Mouse (Mus musculus) left cerebral cortex, postnatal 36 days (tissue): ENCODE data around the gene Gal3st3. TPM values are rescaled to one million over a fixed set of nuclear protein-coding genes. Genes with fewer than 3 reads are reported as not detected.

Source experiments
- DNase-seq, 2 experiments: peaks; one replicate each; pipeline ENCODE4 v3.0.0; 2021 to 2022; ENCODE audit warnings: low spot score in 2 of 2, mixed read lengths in 1 of 2
- intact Hi-C: fragments of 180-260 bp; cut with DNase I; formaldehyde crosslinking; loops from one replicate; pipeline ENCODE4 v1.15.1; 2025
- total RNA-seq, 2 experiments: library from RNA; stranded (reverse); gene quantifications; 2 replicates each; pipeline ENCODE4 v1.2.3; 2021

The Gal3st3 gene
- 10 to 100 TPM; 78.9 to 87.4 TPM for total RNA-seq

DNA sequence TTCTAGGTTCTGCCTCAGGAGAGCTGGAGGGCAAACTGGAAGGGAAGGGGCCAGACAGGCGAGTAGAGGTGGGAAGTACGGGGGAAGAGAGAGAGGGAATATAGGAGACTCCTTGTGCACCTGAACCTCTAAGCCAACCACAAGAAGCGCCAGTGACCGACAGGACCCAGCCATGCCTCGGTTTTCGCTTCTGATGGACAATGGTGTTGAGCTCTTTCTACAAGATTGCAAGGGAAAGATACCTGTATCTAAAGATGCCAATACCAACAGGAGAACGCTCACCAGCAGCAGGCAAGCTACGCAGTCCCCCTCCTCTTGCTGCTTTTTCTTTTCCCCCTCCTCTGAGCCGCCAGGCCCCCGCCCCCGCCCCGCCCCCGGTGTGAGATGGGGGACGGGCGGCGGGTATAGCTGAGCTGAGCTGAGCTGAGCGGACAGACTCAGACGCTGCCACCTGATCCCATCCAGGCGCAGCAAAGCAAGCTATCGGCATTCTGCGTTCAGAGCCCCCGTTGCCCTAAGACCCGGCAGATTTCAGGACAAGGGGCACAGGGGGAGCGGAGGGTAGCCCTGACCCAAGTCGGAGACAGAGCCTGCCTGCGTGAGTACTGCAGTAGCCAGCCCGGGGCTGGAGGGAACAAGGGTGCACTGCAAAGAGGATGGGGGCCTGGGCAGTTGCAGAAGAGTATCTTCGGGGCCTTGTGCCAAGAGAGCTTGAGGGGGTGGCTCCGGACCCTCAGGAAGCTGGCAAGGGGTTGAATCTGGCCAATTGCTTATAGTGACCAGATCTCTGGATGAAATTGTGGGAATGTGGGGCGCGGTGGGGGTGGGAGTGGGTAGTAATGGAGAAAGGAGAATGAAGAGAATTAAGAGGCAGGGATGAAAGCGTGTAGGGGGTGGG is at the start of gene Gal3st3:
TSS of gene Gal3st3 (plus strand) at position 429 of the 898 bp plus-strand sequence.
- intact Hi-C loops, result loop anchor here (2.0 to 5.0 kb wide), 2 partner anchors 19 to 69 kb away; partner anchors contain the start of genes Banf1 and Eif1ad
- DNase-seq, result peak; percentile 66 to 77

DNA sequence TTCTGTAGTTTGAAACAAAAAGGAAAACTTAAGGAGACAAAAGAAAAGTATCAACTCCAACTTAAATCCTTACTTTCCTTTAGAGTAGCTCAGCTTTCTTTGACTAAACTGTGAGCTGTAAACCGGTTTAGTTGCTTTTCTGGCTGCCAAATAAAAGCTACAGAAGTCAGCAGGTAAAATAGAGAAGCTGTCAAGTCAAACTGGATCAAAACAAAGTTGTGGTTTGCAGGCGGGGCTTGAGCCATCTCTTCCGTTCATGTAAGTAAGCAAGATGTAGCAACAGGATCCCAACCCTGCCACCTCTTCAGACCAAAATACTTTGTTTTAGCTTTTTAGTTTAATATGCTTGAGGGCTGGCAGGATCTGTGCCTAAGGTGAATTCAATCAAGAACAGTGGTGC is 41.0 kb upstream of the Gal3st3 start:
- intact Hi-C loops, result no loop called here
- DNase-seq, result no peak

DNA sequence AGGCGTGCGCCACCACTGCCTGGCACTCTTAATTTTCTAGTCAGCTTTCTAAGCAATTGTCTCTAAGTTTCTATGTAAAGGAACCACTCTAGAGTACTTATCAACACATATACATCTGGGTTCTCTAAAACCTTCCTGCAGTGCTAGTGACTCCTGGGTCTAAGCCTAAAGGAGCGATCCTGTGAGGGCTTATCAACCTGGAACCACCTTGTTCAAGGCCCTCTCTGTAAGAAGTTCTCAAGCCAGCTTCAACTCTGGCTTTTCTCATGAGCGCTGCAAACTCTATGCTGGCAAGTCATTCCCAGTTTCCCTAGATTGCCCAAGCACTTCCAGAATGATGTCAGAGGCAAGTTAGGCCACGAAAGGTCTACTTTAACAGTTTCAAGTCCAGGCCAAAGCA is 31.1 kb upstream of the Gal3st3 start:
- DNase-seq, result no peak
- intact Hi-C loops, result no loop called here

DNA sequence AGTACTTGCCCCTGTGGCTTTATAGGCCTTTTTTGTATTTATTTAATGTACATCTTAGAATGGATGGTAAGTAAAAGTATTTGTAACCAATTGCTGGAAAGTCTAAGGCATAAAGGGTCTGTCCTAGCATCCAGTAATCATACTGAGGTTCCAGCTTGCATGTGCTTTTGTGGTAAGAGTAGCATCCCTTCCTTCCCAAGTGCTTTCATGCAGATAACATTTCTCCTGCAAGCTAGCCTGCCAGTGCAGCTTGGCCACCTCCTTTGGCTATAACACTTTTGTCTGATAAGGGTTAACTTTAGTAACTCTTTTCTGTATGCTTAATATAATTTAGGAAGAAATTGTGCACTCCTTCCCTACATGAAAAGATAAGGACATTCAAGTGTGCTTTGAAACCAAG is 30.1 kb upstream of the Gal3st3 start:
- DNase-seq, result no peak
- intact Hi-C loops, result no loop called here

DNA sequence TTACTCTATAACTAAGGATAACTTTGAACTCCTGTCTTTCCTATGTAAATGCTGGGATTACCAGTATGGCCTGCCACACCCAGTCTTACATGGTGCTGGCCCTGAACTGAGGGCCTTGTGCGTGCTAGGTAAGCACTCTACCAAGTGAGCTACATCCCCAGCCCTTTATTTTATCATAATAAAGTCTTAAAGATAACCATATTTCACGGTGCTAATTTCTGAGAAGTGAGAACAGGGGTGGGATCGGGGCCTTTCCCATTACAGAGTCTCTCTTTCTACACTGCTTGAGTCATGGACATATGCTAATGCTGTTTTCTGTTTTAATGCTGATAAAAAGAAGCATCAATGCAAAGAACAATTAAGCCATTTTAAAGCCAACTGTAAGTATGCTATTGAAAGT is 29.3 kb upstream of the Gal3st3 start:
- DNase-seq, result no peak
- intact Hi-C loops, result no loop called here

DNA sequence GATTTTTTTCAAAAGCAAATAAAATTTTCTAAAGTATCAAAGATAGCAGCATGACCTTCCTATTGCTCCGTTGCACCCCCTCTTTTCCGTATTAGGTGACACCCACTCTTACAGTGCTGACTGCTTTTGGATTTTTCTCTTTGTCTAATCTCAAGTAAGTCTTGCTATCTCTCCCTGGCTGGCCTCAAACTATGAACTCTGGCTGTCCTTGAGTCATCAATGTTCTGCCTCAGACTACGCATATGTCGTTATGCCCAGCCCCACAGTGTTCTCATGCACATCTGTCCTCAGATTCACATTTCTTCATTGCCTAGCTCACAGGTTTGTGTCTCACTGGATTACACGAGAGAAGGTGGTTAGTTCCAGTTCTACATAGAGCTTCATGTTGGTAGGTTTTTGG is 28.7 kb upstream of the Gal3st3 start:
- no peak for DNase-seq
- intact Hi-C loops, result no loop called here

DNA sequence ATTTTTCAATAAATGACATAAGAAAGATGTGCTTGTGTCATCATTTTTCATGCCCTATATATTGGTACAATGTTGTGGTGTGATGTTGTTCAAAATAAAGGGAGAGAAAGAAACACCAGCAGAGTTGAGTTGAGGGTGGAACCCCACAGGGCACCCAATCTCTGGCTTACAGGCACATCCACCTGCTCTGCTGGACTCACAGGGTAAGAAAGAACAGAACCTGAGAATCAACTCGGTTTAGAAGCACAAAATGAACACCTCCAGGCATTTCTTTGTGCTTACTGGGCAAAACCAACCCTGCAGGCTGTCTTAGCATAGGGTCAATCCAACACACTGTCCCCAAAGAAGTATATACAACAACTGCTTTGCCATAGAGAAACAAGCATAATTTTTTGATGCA is 26.7 kb upstream of the Gal3st3 start:
- DNase-seq, result no peak
- intact Hi-C loops, result loop anchor here (5.0 kb wide), 2 partner anchors 69 to 119 kb away; no protein-coding TSS in a partner anchor

DNA sequence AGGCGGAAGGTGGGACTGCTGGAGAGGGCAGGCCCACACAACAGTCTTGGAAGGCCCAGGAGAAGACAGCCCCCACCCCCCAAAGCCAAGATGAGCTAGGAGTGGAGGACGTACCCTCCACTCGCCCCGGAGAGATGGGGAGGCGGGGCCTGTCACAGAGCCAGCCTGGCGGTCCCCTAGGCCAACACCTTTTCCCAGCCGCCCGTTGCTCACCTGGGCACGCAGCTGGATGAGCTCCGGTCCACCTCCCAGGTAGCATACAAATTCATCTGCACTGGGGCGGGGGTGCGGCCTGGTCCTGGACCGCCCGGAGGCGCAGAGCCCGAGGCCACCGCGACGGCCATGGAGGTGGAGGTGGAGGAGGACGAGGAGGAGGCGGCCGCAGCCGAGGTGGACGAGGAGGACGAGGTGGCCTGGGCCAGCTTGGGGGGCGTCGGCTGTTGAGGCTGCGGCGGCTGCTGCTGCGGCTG is 25.8 kb upstream of the Gal3st3 start:
- intact Hi-C loops, result loop anchor here (5.0 kb wide), 2 partner anchors 70 to 120 kb away; no protein-coding TSS in a partner anchor
- DNase-seq, result peak in 1 of 2 experiments; percentile 32

DNA sequence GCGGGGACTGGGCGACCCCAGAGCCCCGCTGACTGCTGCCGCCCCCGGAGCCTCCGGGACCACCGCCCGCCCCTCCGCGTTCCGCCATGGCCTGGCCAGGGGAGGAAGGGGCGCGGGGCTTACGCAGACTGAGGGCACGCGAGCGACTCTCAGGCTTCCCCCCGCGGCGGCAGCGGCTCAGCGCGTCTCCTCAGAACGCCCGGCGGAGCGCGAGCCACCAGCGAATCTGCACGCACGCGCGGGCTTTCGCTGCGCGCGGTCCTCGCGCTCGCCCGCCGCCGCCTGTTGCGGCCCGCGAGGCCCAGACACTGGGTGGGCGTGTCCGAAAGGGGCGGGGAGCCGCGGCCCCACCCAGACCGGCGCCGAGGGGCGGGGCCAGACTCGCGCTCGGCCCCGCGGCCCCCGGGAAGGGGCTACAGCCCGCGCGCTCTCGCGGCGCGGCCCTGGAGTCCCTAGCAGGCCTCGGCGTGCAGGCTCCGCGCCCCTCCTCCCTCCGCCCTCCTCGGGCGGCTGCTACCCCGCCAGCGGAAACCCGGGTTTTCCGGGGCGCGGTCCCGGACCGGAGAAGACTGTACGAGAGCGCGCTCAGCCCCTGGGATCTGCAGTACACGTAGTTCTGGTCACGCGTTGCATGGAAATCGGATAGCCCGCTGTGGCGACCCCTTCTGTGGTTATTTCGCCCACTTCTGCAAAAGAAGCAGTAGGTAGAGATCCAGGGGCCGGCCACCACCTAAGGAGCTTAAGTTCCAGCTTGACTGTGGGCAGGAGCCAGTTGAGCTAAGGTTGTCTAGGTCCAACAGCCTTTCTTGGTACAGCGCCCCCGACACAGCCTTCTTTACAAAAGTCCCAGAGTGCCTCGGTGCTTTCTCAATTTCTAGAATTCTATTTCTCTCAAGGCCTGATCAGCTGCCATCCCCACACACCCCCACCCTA is 25.1 kb upstream of the Gal3st3 start, which contains the start of gene Pacs1:
TSS of gene Pacs1 (minus strand) at position 319 of the 933 bp plus-strand sequence.
- intact Hi-C loops, result loop anchor here (5.0 kb wide), 2 partner anchors 71 to 121 kb away; no protein-coding TSS in a partner anchor

DNA sequence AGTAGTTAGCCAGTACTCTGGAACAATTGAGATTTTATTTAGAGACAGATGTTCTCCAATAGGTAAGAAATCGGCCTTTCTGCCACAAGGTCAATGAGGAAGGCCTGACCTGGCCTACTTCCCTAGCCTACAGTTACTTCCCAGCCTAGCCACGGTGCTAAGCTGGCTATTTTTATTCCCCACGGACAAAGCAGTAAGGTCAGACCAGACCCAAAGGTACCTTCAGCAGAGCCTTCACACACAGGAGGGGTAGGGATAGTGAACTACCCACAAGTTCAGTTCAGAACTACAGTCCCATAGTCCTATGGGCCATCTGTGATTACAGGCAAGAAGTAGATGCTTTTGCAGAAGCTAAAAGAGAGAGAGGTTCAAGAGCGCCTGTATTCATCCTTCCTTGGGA is 24.2 kb upstream of the Gal3st3 start:
- no peak for DNase-seq
- intact Hi-C loops, result loop anchor here (5.0 kb wide), 2 partner anchors 72 to 122 kb away; no protein-coding TSS in a partner anchor

More for the DNA sequence above, 25.1 kb upstream of the Gal3st3 start, which contains the start of gene Pacs1:
- peak; percentile 84 to 90 for DNase-seq

DNA sequence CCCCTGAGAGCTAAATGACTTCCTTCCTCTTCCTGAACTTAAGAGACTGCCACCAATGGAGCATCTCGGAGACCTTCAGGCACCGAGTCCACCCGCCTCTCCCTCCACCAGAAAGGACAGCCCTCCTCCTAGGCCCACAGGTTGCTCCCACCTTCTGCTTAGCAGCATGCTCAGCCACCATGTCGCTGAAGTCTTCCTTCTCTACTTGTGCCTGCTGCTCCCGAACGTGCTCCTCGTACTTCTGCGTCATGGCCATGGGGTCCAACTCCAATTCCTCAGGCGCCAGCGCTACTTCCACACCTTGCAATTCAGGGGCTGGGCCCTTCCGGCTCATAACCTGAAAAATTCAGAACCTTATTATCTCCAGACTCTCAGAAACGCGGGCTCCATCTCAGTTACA is 23.5 kb upstream of the Gal3st3 start:
- DNase-seq, result no peak
- intact Hi-C loops, result loop anchor here (5.0 kb wide), 2 partner anchors 72 to 122 kb away; no protein-coding TSS in a partner anchor

DNA sequence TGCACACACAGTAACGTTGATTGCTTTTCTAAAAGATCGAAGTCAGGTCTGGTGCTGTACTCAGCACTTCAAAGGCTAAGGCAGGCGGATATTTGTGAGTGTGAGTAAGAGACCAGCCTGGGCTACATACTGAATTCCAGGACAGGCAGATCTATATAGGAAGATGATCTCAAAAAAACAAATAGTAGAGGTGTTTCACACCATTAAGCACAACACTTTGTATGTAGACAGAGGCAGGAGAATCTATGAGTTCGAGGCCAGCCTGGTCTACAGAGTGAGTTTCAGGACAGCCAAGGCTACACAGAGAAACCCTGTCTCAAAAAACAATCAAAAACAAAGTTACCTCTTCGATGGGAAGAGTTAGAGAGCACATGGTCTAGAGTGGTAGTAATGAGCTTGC is 22.4 kb upstream of the Gal3st3 start:
- no peak for DNase-seq
- intact Hi-C loops, result no loop called here

DNA sequence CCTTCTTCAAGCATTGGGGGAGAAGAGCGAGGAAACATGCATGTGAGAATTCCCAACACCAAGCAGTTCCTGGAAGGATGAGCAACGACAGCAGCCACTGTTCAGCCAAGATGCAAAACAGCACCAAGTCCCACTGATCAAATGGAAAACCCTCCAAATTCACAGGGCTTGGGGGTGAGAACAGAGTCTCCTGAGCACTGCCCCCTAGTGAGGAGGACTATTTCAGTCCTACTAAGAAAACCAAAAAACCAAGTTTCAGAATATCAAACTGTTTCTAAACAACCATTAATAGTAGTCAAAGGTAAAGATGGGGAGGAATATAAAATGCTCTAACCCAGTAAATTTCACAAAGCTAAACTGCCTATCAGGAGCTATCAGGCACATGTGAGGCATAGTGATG is 21.6 kb upstream of the Gal3st3 start:
- intact Hi-C loops, result no loop called here
- DNase-seq, result no peak

DNA sequence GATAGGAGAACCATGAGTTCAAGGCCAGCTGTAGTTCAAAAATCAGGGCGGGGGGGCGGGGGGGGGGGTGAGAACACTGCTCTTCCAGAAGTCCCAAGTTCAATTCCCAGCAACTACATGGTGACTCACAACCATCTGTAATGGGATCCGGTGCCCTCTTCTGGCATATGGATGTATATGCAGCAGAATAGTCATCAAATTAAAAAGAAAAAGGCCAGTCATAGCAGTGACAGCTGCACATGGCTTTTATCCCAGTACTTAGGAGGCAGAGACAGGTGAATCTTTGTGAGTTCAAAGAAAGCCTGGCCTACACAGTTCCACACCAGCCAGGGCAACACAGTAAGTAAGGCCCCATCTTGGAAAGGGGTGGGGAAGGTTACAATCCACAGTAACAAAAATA is 21.0 kb upstream of the Gal3st3 start:
- intact Hi-C loops, result no loop called here
- DNase-seq, result no peak

DNA sequence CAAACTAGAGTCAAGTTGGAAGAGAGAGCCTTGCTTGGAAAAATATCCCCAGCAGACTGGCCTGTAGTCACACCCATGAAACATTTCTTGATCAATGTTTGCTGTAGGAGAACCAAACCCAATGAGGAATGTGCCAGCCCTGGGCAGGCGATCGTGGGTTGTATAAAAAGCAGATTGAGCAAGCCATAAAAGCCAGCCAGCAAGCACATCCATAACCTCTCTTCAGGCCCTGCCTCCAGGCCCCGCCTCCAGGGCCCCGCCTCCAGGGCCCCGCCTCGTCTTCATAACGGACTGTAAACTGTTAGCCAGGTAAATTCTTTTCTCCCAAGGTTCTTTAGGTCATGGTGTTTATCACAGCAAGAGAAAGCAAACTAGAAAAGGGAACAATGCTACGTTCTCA is 19.8 kb upstream of the Gal3st3 start:
- no peak for DNase-seq
- intact Hi-C loops, result loop anchor here (2.0 kb wide), 1 partner anchor 18 kb away; no protein-coding TSS in a partner anchor

DNA sequence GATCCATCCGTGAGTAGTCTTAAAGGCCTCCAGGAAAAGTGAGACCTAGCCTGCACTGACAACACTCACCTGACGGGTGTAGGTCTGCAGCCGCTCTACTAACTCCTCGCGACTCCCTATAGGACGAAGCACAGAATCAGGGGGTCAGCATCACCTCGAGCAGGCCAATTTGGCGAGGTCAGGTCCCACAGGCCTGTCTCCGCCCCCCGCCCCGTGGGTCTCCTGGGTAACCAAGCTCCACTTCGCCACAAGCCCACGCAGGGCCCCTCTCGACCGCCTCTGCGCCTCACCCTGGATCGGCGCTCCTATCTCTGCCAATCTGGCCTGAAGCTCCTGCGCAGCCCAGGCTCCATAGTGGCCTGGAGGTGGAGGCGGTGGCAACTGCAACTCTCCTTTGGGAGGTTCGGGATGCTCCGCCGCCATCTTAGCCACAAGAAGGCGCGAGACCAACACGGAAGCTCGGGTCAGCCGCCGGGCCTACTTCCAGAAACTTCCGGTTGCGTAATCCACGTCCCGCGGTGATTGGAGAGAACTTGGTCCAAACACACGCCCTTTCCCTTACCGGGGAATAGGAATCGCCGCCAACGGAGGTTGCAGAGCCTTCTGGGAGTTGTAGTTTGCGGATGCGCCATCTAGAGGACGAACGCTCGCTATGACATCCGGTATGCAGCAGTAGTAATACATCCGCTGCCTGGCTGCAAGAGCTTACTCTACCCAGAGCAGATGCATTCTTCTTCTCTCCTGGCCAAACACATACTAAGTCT is 3.0 kb upstream of the Gal3st3 start, which contains the start of gene Sf3b2:
TSS of gene Sf3b2 (minus strand) at position 484 of the 764 bp plus-strand sequence.
- DNase-seq, result peak; percentile 99
- intact Hi-C loops, result loop anchor here (5.0 kb wide), 1 partner anchor 72 kb away; the partner anchor contains the start of genes Banf1 and Eif1ad

DNA sequence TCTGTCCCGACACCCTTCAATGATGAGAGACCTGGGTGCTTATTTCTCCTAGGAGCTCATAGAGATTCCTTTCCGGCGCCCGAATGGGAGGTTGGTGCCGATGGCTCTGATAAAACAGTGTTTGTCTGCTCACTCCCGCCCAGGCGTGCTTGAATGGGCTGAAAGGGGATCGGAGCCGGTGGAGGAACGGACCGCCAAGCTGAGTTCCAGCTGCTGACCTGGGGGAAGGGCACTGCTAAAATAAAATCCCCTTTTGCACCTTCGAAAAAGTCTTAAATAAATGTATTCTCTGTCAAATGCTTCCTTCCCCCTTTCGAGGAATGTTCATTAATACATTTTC is 2.4 kb upstream of the Gal3st3 start:
- intact Hi-C loops, result loop anchor here (2.0 to 5.0 kb wide), 2 partner anchors 17 to 72 kb away; partner anchors contain the start of genes Banf1 and Eif1ad
- DNase-seq, result no peak

DNA sequence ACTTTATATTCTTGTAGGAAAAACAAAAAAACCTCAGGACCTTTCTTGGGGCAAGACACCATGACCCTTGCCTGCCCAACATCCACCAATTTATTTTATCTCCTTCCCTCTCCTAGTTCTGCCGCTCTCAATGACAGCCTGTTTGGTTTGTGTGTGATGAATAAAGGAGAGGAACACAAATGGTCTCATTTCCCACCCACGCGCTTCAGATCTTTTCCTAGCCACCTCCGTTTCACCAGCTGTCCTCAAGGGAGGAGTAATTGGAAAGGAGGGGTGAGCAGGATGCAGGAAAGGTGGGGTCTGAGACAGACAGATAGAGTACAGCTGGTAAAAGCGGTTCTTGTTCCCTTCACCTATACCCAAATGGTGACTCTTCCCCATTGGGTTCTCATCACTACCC is 1.5 kb upstream of the Gal3st3 start:
- DNase-seq, result peak; percentile 67 to 71
- intact Hi-C loops, result loop anchor here (2.0 to 5.0 kb wide), 2 partner anchors 18 to 71 kb away; partner anchors contain the start of genes Banf1 and Eif1ad

DNA sequence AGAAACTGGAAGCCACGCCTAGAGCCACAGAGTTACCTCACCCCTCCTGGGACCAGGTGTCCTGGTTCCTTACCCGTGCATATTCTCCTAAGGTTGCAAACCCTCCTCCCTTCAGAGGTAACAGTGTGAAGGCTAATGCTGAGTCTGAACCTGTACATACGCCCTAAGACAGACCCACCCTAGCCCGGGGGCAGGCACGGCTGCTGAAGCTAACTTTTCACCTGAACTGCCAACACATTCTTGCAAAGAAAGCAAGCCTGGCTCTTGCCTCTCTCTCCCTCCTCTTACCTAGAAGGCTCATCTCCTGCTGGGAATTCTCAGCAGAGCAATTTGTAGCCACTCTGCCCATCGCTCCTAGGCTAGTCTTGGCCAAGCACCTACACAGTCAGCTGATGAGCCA is 2.5 kb downstream of the Gal3st3 start:
- intact Hi-C loops, result no loop called here
- DNase-seq, result no peak
